Mouse (Mus musculus) lung, adult 18-20 months (tissue): ENCODE measurements around the gene Daam1.
A peak's percentile ranks its signal among the peaks of the same experiment; 100 is the strongest.

Experiments
- DNase-seq, 2 experiments: peaks; one replicate each; pipeline ENCODE4 v3.0.0; 2022; ENCODE audit warnings: mixed read lengths in 2 of 2

Daam1 gene

DNA sequence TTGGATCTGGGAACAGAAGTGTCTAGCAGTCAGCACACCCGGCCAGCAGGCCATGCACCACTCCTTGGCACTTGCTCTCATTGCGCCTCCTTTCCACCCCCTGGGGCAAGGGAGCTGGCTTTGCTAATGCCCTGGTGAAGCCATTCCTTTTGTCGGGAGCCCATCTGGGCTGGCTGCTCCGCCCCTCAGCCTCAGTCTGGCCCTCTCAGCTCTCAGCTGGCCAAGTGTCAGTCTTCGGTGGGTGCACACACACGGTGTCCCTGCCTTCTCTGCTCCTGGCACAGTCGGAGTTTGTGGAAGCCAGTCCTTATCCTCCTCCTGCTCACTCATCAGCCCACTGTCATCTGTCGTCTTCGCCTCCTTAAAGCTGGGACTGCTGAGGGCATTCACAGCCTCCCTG is 142.7 kb downstream of the Daam1 start:
- no peak for DNase-seq

DNA sequence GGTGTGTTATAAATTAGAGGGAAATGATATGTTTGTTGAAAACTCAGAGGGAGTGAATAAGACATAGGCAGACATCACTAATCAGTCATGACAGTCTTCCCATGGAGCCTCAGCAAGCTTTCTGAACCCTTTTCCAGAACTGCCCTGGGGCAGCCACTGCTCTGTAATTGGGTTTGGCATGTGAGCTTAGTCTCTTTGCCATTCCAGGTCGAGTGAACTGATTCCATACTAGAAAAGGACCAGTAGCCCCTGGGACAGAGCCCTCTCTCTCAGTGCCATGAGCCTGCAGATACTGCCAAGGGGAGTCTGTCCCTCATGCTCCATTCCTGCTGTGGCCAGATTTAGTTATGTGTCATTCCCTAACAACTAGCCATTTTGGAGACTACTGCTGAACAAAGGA is 144.7 kb downstream of the Daam1 start:
- DNase-seq, result no peak

DNA sequence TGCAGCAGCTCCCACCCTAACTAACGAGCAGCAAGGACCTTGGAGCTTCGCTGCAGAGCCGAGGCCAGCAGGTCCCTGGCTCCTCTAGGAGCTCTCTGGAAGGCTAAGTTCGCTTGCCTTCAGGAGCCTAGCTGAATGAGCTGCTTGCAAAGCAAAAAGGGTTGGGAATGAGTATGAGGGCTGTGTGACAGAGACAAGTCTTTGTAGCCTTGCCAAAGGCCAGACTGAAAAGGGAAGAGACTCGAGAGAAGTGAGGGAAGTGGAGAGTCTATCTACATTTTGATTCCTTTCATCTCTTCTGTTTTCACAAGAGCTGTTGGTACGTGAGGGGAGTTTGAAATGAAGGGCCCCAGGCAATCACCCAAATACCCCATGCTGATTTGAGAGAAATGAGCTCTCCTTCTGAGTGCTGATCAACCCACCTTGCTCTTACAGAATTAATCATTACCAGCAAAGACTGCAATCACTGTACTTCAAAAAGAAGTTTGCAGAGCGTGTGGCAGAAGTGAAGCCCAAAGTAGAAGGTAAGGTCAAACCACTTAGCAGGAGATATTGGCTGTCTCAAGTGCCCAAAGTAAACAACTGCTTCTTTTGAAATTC is 145.6 kb downstream of the Daam1 start:
- peak; percentile 44 to 51 for DNase-seq

DNA sequence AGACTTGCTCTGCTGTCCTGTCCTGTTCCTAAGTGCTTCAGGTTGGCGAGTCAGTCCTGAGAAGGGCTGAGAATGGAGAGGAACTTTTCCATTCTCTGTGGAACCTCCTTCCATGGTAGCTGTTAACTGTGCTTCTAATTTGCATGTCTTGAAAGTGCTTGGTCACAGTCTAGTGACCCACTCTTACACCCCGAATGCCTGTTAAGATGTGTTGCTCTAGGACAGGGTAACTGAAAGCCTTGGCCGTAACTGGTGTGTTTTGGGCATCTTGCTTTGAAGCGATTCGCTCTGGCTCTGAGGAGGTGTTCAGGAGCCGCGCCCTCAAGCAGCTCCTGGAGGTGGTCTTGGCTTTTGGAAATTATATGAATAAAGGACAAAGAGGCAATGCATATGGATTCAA is 146.5 kb downstream of the Daam1 start:
- DNase-seq, result no peak

DNA sequence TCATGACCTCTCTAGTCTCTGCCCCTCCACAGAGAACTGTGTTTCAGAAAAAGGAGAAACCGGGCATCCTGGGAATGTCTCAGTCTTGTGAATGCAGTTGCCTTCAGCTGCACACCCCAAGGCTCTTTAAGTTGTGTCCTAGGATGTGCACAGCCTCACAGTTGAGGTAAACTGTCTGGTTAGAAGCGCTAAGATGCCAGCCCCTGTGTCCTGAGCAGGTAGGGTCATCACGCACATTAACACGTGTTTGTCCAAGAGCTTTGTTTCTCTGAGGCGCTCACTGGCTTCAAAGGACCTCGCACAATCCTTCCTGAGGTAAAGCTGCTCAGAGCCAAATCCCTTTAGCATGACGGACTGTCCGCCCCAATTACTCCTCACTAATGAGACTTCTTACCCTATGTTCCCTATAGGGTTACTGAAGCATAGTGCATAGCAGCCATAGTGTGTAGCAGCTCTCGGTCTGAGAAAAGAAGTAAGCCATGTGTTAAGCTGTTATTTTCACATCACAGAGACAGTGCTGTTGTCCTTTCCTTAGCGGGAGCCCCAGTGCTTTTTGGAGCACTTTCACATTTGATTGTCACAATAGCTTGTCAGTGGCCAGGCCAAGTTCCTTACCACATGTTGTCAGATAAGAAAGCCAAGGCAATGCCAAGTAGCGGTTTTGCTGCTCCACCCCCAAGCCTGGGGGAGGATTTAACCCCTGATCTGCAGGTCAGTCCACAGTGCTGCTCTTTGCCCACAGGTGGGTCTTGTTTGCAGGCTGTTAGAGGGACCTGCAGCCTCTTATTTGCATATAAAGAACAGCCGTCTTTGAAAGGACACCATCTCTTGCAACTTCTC is 147.9 kb downstream of the Daam1 start:
- peak; percentile 16 to 22 for DNase-seq

DNA sequence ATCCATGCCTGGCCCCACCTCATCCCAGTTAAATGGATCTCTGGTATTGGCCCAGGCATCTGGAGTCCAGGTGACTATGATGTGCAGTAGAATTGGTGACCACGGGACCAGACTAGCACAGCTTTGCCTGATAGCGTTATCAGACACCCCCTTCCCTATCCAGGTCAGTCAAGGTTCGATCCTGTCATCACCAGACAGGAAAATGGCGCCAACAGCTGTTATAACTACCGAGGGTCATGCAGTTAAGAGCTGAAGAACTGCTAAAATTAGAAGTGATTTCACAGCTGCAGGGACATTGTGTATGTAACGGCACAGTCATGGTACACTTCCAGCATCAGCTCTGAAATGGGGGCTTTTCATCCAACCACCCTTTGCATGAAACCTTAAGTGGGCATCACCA is 149.3 kb downstream of the Daam1 start:
- DNase-seq, result no peak

DNA sequence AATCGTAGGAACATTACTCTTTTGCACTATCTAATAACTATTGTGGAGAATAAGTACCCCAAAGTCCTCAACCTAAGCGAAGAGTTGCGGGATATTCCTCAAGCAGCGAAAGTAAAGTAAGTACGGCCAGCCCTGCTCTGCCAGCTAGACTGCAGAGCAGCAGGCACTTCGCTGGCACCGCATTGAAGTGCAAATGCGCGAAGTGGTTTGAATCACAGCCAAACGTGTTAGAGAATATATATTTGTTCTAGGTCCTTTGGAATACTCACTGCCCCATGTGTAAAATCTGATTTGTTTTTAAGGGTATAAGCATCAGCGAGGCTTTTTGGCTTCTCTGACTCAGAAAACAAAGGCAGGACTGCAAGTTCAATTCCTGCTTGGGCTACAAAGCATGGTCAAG is 149.9 kb downstream of the Daam1 start:
- peak in 1 of 2 experiments; percentile 57 for DNase-seq

DNA sequence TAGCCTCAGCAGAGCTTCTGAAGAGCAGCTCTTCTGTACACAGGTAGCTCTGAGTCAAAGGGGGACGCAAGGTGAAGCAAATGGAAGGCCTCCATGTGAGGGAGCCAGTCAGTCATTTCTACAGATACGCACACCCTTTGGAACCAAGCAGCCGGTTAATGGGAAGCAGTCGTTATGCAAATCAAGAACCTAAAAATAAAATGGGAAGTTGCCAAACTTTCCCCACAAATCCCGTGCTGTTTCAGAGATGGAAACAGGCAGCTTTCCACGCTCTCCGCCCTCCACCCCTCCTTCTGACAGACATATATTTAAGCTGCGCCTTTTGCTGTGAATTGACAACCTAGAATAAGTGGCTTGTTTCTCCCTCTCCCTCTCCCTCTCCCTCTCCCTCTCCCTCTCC is 150.4 kb downstream of the Daam1 start:
- DNase-seq, result no peak

DNA sequence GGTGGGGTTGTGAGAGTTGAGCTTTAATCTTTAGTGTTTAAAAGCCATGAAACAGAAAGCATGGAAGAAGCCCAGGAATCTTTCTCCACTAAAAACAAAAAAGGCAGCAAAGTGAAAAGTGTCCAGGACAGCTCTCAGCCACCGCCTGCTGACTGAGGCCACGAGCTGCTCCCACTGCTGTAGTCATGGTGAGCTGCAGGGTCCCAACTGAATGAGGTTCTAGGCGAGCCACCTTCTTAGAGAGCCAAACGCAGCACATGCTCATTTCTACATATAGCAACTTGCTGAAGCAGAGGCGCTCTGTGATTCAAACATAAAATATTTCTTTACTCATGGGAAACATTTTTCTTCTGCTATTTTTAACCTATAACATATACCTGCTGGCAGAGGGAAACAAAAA is 150.9 kb downstream of the Daam1 start:
- no peak for DNase-seq

DNA sequence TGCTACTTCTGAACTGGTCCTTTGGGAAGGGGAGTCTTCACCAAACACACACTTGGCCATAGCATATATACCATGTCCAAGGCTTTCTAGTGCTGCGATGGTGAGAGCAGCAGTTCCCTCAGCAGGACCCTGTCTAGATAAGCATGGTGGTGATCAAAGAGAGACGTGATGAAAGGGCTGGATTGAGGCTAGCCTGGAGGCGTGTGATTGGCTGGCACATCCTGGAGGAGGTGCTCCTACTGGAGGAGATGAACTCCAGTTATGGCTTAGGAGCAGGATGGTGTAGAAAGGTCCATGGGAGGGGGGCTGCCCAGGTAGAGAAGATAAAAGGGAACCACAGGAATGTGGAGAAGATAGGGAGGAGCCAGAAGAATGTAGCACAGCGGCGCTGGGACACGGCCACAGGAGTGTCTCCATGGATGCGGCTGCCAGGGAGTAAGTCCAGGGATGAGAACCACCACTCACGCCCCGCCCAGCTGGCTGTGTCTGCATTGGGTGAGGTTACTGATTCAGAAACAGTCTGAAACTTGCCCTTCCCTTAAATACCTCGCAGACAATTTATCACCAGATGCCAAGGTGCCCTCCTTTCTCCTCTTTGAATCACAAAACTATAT is 152.3 kb downstream of the Daam1 start:
- DNase-seq, result peak; percentile 23 to 54

DNA sequence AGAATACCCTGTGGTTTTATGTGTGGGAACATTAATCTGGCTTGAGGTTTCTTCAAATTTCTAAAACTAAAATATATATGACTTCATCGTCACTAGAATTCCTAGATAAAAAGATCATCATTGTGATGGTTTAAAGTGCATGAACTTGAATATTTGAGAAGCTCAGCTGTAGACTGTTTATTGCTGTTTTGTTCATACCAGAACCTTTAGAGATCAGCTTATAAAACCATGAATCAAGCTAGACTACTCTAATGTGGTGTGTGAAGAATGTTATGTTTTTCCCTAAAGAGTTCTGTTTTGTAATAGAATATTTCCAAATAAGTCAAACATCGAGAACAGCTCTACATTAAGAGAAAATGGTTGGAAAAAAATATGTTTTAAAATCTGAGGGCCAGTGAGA is 156.3 kb downstream of the Daam1 start:
- DNase-seq, result no peak

DNA sequence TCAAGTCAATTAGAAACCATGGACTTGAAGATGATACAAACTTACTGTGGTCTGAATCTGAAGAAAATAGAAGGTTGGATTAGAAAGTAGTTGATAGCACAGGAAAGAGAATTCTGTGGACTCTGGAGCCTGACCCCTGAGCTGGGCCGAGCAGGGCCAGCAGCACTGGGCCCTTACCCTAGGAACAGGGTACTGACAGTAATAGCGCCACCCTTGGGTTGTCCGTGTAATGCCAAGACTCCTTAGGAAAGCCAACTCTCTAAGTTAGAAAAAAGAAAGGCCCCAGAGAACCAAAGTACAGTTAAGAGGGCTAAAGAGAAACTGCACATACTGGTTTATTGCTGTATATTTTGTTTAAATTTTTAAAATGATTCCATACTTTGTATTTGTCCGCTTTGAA is 157.0 kb downstream of the Daam1 start:
- no peak for DNase-seq

DNA sequence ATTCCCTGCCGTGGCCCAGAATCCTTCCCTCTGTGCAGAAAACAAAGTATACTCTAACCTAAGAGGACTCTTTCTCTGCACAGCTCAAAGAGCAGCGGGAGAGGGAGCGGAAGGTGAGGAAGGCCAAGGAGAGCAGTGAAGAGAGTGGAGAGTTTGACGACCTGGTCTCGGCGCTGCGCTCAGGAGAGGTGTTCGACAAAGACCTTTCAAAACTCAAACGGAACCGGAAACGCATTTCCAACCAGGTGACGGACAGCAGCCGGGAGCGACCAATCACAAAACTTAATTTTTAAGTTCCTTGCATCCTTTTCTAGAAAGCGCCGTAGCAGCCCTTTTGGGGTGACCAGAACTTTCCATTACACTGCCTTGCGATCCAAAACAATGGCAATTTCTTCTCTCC is 158.7 kb downstream of the Daam1 start:
- DNase-seq, result no peak

DNA sequence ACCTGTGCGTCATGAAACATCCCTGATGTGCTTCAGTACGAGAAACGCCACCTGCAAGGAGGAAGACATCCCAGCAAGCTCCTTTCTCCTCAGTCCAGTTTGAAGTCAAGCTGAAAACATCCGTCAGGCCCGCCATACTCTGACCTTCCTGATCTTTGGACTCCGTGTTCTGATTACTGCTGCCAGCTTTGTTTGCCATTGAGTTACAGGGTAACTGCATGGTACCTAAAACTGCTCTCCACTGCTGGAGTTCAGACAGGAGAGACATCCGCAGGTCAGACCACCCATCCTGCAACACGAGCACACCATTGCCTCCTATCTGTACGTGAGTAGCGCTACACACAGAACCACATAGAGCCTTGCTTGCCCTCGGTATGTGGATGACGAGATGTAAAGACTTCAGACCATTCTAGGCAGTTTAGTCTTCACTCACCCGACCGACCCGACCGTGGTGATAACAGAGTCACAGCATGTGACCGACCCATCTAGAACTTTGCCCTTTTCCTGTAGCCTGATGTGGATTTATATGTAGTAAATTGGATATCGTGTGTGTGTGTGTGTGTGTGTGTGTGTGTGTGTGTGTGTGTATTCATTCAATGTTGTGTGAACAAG is 161.8 kb downstream of the Daam1 start:
- no peak for DNase-seq

DNA sequence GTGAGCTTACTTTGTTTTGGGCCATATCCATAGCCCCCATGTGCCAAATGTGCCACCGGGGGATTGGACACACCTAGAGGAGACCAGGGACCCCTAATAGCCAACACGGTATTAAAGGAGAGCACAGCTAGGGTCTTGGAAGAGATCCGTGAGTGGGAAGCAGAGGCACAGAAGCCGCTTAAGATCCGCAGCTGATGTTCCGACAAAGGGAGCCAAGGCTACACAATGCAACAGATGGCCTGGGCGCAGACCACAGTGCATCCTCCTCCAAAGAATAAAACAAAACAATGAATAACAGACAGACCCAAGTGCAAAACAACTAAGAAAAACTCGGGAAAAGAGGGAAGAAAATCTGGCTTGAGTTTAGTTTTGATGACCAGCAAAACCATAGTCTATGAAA is 165.0 kb downstream of the Daam1 start:
- no peak for DNase-seq

DNA sequence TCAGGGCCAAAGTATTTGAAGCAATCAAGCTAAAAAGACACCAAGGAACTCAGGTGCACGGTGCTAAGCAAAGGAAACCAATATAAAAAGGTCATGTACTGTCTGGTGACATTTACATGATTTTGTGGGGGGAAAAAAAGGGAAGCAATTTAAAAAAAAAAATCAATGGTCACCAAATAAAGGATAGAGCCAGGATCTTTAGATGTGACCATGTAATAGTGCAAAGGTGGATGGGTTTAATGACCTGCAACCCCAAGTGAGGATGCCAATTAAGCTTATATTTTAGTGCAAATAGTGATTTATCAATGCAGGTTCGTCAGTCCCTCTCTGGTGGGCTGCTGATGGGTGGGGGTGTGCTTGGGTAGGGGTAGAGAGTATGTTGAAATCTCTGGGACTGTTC is 166.0 kb downstream of the Daam1 start:
- DNase-seq, result no peak

DNA sequence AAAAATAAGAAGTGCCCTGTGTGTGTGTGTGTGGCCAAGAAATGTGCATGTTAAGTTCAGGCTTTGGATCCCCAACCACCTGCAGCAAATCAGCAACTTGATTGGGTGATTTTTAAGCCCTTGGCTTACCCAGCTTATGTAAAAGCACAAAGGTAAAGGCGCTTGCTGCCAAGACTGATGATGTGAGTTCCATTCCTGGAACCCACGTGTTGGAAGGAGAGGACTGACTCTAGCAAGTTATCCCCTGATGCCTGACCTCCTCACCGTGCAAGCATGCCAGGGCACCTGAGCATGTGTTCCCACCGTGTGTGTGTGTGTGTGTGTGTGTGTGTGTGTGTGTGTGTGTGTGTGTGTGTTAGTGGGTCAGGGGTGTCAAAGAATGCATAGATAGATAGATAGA is 166.5 kb downstream of the Daam1 start:
- no peak for DNase-seq

DNA sequence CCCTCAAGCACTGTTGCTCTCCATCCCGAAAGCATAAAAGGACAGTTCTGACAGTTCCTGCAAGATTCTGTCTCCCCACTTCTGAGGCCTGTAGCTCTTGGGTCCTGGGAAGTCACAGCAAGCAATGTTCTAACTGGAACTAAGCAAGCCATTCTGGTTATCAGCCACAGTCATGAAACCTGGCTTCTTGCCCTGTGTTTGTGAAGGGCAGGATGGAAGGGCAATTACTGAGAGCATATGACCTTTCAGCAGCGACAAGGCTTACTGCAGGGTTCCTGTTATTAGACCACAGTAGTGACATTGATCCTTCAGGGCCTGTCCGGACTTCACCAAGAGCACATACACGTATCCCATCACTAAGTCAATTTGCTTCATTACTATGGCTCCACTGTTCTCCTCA is 167.8 kb downstream of the Daam1 start:
- peak; percentile 33 to 46 for DNase-seq

DNA sequence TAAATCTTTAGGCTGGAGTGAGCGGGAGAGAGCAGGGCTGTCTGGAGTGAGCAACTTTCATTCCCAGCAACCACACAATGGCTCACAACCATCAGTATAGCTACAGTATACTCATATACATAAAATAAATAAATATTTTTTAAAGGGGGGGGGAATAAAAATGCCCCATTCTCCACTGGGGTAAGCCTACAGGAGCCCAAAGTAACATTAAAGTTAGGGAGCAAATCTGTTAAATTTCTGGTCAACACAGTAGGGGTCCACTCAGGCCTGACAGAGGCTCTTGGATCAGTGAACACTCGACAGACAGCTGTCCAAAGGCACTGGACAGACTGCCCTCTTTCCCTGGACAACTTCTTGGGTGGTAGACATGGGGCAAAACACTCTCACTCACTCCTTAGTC is 168.8 kb downstream of the Daam1 start:
- DNase-seq, result no peak

DNA sequence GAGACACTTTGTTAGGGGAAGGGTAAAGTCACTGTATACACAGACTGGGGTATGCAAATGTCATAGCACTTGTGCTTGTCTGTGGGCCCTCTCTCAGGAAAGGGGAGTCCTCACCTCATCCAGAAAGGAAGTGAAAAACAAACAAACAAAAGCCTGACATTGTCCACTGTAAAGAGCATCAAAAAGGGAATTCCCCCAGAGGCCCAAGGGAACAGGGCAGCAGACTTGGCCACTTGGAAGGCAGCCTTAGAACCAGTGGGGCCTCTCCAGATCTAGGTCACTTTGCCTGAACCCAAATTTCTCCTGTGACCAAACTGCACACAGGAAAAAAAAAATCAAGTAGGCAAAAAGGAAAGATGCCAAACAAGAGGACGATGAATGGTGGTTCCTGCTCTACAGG is 170.9 kb downstream of the Daam1 start:
- DNase-seq, result no peak

DNA sequence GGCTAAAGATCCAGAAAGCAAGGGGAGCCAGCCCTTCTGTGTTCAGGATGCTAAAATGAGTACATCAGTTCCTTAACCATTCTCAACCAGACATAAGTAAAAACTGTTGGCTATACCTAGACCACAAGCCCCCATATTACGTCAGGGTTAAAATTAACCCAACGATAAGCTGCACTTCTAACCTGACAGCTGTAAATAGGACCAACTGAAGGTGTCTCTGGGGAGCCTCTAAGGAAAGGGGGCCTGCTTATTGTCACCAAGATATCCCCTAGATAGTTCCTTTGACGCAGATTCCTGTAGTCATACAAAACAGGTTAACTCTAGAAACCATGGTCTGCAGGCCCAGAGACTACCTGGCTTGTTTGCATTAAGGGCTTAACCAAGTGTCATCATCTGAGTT is 174.4 kb downstream of the Daam1 start:
- DNase-seq, result no peak

DNA sequence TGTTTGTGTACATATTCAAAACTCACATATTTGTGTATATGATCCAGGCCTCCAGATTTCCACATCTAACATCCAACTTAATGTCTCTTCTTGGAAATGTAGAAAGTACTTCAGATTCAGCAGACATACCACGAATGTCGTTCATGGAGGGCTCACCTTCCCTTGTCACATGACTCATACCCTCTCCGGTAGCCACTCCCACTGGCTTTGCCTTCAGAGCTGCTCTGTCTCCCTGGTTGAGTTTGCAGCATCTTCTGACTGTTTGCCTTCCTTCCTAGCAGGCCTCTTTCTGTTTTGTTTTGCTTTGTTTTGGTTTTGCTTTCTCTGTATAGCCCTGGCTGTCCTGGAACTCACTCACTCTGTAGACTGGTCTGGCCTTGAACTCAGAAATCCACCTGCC is 176.8 kb downstream of the Daam1 start:
- no peak for DNase-seq

DNA sequence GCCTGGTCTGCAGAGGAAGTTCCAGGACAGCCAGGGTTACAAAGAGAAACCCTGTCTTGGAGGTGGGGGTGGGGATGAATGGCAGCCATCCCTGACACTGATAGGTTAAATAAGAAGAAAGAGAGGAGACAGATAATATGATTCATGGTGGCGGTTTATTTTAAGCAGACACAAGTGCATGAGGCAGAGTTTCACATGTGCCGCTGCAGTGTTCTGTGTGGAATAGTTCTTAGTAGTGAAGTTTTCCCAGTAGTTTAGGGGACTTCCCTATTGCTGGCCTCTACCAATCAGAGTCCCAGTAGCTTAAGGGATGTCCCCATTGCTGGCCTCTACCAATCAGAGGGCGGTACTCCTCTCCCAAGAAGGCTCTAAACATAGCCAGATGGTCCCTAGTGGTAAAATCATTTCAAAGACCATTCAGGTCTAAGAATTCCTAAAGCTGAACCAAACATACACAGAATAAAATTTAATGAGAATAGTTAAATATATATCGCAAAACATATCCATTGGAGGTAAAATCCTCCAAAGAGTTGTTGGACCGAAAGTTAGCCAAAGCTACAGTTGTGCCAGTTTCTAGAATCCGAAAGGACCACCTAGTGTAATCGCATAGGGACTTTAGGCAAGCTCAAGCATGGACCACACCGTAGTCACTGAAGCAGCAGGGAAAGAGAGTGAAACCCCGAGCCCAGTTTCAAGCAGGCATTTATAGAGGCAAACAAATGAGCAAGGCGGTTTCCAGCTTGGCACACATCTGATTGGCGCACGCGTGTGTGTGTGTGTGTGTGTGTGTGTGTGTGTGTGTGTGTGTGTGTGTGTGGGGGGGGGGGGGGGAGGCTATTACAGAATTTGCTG is 178.4 kb downstream of the Daam1 start:
- DNase-seq, result no peak
